Mouse (Mus musculus) lung, postnatal 0 days (tissue): ENCODE data around the gene Creb3l4. TPM values are rescaled to one million over a fixed set of nuclear protein-coding genes. Genes with fewer than 3 reads are reported as not detected.

Experiments
- ATAC-seq: fragments of 200-750 bp; cut with Nextera tagmentation; 2 replicates; pipeline ENCODE4 v1.8.0; 2017; ENCODE audit warnings: moderate library complexity
- DNase-seq: peaks from one replicate; pipeline ENCODE4 v3.0.0-alpha.2; 2016; ENCODE audit warnings: low spot score
- H3K27ac ChIP-seq: fragments of 300-500 bp; sonication (generic); 2 replicates; pipeline ENCODE4 v1.5.1; 2014; ENCODE audit warnings: antibody characterized with exemption, mild to moderate bottlenecking, low read length, mixed read lengths
- H3K27me3 ChIP-seq: fragments of 300-500 bp; sonication (generic); replicated peaks from 2 replicates; pipeline ENCODE4 v1.6.1; 2014; ENCODE audit warnings: low read length, mixed read lengths; ENCODE audit not compliant: insufficient read depth
- H3K36me3 ChIP-seq: fragments of 300-500 bp; sonication (generic); 2 replicates; pipeline ENCODE4 v1.6.1; 2014; ENCODE audit warnings: low read length, mixed read lengths; ENCODE audit not compliant: insufficient read depth
- H3K4me1 ChIP-seq: fragments of 300-500 bp; sonication (generic); 2 replicates; pipeline ENCODE4 v1.6.1; 2014; ENCODE audit warnings: antibody characterized with exemption, low read depth, low read length, mixed read lengths; ENCODE audit not compliant: insufficient read depth
- H3K4me2 ChIP-seq: fragments of 300-500 bp; sonication (generic); replicated peaks from 2 replicates; pipeline ENCODE4 v1.6.1; 2014; ENCODE audit warnings: low read depth, mild to moderate bottlenecking, low read length, moderate library complexity, mixed read lengths
- H3K4me3 ChIP-seq: fragments of 300-500 bp; sonication (generic); 2 replicates; pipeline ENCODE4 v1.5.1; 2014; ENCODE audit warnings: low read depth, low read length
- H3K9ac ChIP-seq: fragments of 300-500 bp; sonication (generic); replicated peaks from 2 replicates; pipeline ENCODE4 v1.6.1; 2014; ENCODE audit warnings: low read depth, mild to moderate bottlenecking
- H3K9me3 ChIP-seq: fragments of 300-500 bp; sonication (generic); 2 replicates; pipeline ENCODE4 v1.6.1; 2016; ENCODE audit warnings: low read length, mixed read lengths
- CTCF ChIP-seq: IDR thresholded peaks from 2 replicates; pipeline ENCODE4 v1.5.1; 2016; ENCODE audit warnings: antibody characterized with exemption, mild to moderate bottlenecking
- EP300 ChIP-seq: IDR thresholded peaks from 2 replicates; pipeline ENCODE4 v1.6.1; 2016; ENCODE audit warnings: antibody characterized with exemption, mild to moderate bottlenecking, control low read depth
- WGBS: fragments of 180-500 bp; shearing (Covaris S2); extraction: QIAGEN DNeasy Blood & Tissue Kit; methylation state at CpG from one replicate; pipeline ENCODE4 v1.1.7; 2014; 5-methylcytosine and 5-hydroxymethylcytosine counted together
- polyA plus RNA-seq: library from polyadenylated mRNA; unstranded; fragments of >200 nt; fragmentation: Nextera tagmentation; extraction: Ambion mirVana; gene quantifications from 2 replicates; pipeline ENCODE4 v1.2.1, GENCODE M21; 2015

Gene Creb3l4
- polyA plus RNA-seq, 1 experiment from 2014 or later: 2.4 TPM

DNA sequence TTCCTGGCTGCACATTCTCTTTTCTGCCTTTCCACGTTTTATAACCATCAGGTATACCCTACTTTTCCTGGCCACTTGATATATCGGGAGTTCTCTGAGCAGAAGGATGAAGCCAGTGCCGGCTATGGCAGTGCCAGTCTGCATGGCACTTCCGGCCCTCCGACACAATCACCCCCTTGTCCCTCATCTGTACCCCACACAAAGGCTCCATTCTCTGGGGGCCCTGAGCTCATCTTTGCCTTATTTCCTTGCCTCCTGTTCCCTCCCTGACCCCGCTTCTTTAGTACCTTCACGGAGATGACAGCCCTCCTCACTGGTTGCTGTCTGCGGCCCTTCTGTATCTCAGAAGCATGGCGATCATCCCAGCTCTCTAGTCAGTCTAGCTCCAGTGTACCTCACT lies 37.4 kb upstream of the Creb3l4 start:
- Histone ChIP-seq H3K27me3 (no peaks in the 10 kb centered on the region), H3K27ac (peak overlapping the region; percentile 51; the same call in 1 of the 2 replicates), H3K9me3 (no peaks in the 10 kb centered on the region), H3K4me3 (no peak overlapping the region), H3K4me1 (no peaks in the 10 kb centered on the region; the same call in 1 of the 2 replicates), H3K36me3 (no peaks in the 10 kb centered on the region), H3K9ac (no peak overlapping the region), H3K4me2 (no peak overlapping the region)
- 83% methylated on average over 9 of the region's 9 CpGs for WGBS
- ATAC-seq (no peak), DNase-seq (no peak)
- TF ChIP-seq EP300 (no peak), CTCF (no peak)

DNA sequence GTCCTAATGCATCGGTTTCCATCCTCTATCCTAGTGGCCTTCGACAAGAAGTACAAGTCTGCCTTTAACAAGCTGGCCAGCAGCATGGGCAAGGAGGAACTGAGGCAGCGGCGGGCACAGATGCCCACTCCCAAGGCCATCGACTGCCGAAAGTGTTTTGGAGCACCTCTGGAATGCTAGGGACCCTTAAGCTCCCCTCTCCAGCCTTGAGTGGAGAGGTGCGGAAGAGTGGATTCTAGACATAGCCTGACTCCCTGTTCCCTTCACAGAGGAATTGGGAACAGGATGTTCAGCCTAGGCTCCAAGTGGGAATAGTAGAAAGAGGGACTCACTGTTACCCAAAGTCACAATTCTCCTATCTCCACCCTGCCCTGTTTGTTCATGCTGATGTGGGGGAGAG lies 36.4 kb upstream of the Creb3l4 start:
- Histone ChIP-seq H3K36me3 (no peaks in the 10 kb centered on the region), H3K27ac (peak overlapping the region; percentile 51; the same call in 1 of the 2 replicates), H3K9ac (no peak overlapping the region), H3K27me3 (no peaks in the 10 kb centered on the region), H3K4me2 (no peak overlapping the region), H3K4me1 (no peaks in the 10 kb centered on the region; the same call in 1 of the 2 replicates), H3K4me3 (no peak overlapping the region), H3K9me3 (no peaks in the 10 kb centered on the region)
- WGBS: 59% methylated on average over 7 of the region's 7 CpGs
- ATAC-seq: peak; percentile 91
- peak; percentile 55 for DNase-seq
- TF ChIP-seq EP300 (peak; percentile 98), CTCF (no peak)

DNA sequence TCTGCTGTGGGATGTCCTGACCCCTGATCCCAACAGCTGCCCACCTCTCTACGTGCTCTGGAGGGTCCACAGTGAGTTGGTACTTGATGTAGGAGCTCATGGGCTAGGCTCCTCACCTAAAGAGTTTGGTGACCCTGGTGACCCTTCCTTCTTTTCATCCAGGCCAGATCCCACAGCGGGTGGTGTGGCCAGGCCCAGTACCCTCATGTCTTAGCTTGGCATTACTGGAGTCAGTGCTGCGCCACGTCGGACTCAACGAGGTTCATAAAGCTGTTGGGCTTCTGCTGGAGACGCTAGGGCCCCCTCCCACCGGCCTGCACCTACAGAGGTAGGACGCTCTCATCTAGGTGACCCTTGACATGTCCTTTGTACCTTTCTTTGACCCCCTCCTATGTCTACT lies 35.9 kb upstream of the Creb3l4 start:
- WGBS: 91% methylated on average over 9 of the region's 9 CpGs
- Histone ChIP-seq H3K9ac (no peak overlapping the region), H3K4me2 (no peak overlapping the region), H3K27me3 (no peaks in the 10 kb centered on the region), H3K36me3 (peaks cover 2% of the 10 kb centered on the region; the same call in 1 of the 2 replicates), H3K9me3 (no peaks in the 10 kb centered on the region), H3K27ac (no peak overlapping the region), H3K4me1 (no peaks in the 10 kb centered on the region; the same call in 1 of the 2 replicates), H3K4me3 (no peak overlapping the region)
- DNase-seq (no peak), ATAC-seq (no peak)
- TF ChIP-seq EP300: no peak
- no peak for TF ChIP-seq CTCF

DNA sequence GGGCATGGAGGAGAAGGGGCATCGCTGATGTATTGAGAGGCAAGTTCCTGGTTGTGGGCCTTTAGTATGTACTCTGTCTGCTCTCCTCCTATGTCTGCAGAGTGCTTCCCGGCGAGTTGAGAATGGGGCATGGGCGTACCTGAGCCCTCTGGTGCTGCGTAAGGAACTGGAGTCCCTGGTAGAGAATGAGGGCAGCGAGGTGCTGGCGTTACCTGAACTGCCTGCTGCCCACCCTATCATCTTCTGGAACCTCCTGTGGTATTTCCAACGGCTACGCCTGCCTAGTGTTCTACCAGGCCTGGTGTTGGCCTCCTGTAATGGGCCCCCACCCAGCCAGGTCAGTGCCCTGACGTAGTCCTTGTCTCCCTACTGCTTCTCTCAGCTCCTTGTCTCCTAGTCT lies 34.9 kb upstream of the Creb3l4 start:
- ATAC-seq (no peak), DNase-seq (no peak)
- 95% methylated on average over 10 of the region's 10 CpGs for WGBS
- Histone ChIP-seq H3K4me3 (no peak overlapping the region), H3K9ac (no peak overlapping the region), H3K27ac (no peak overlapping the region), H3K27me3 (no peaks in the 10 kb centered on the region), H3K36me3 (peaks cover 4% of the 10 kb centered on the region), H3K9me3 (no peaks in the 10 kb centered on the region), H3K4me1 (no peaks in the 10 kb centered on the region; the same call in 1 of the 2 replicates), H3K4me2 (no peak overlapping the region)
- TF ChIP-seq CTCF (no peak), EP300 (no peak)

DNA sequence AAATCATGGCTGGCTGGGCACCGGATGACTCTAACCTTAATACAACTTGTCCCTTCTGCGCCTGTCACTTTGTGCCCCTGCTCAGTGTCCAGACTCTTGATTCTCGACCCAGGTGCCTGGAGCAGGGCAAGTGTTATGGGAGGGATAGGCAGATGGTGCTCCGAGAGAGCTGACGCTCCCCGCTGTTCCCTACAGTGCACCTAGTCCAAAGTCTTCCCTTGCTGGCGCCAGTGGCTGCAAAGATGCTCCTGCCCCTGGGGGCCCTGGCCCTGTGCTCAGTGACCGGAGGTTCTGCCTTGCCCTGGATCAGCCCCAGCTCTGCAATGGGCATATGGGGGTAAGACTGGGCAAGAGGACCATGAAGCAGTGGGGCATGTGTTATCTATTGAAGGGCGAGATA lies 34.5 kb upstream of the Creb3l4 start:
- DNase-seq (no peak), ATAC-seq (no peak)
- Histone ChIP-seq H3K4me1 (no peaks in the 10 kb centered on the region; the same call in 1 of the 2 replicates), H3K4me3 (no peak overlapping the region), H3K27ac (no peak overlapping the region), H3K27me3 (no peaks in the 10 kb centered on the region), H3K9me3 (no peaks in the 10 kb centered on the region), H3K9ac (no peak overlapping the region), H3K36me3 (peaks cover 4% of the 10 kb centered on the region), H3K4me2 (no peak overlapping the region)
- WGBS: 93% methylated on average over 9 of the region's 9 CpGs
- TF ChIP-seq CTCF: no peak
- TF ChIP-seq EP300: no peak

DNA sequence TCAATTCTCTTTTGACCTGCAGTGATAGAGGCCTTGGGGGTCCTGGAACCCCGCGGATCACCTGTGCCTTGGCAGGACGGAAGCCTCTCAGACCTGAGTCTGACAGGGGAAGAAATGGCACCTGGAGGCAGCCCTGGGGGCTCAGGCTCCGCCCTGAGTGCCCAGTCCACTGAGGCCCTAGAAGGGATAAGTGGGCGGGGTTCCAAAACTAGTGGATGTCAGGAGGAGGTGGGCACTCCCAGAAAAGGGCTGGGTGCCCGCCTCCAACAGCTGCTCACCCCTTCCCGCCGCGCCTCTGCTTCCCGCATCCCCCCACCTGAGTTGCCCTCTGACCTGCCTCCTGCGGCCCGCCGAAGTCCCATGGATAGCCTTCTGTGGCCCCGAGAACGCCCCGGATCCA lies 33.5 kb upstream of the Creb3l4 start:
- Histone ChIP-seq H3K27ac (no peak overlapping the region), H3K9ac (no peak overlapping the region), H3K9me3 (no peaks in the 10 kb centered on the region), H3K36me3 (peaks cover 4% of the 10 kb centered on the region), H3K27me3 (no peaks in the 10 kb centered on the region), H3K4me1 (no peaks in the 10 kb centered on the region; the same call in 1 of the 2 replicates), H3K4me2 (no peak overlapping the region), H3K4me3 (no peak overlapping the region)
- no peak for DNase-seq
- WGBS: 61% methylated on average over 16 of the region's 16 CpGs
- ATAC-seq: no peak
- TF ChIP-seq CTCF (no peak), EP300 (no peak)

DNA sequence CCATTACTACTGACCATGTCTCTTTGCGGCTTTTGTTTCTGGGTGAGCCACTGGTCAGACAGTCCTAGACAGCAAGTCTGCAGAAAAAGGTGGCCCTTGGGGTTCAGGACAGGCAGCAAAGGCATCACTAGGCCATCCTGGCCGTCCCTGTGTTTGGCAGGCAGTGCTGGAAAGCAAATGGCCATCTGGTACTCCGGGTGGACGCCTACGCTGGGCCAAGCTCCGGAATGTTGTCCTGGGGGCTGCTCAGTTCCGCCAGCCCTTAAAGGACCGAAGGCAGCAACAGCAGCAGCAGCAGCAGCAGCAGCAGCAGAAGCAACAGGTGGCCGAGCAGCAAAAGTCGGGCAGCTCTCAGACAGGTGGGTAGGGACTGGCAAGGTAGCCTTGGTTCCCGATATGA lies 32.0 kb upstream of the Creb3l4 start:
- WGBS: 85% methylated on average over 11 of the region's 11 CpGs
- H3K9me3 ChIP-seq: no peaks in the 10 kb centered on the region
- no peak overlapping the region for H3K4me3 ChIP-seq
- ATAC-seq (no peak), DNase-seq (no peak)
- H3K36me3 ChIP-seq: peaks cover 4% of the 10 kb centered on the region
- no peak overlapping the region for H3K4me2 ChIP-seq
- no peaks in the 10 kb centered on the region; the same call in 1 of the 2 replicates for H3K4me1 ChIP-seq
- no peak overlapping the region for H3K9ac ChIP-seq
- H3K27me3 ChIP-seq: no peaks in the 10 kb centered on the region
- H3K27ac ChIP-seq: no peak overlapping the region
- no peak for TF ChIP-seq CTCF
- no peak for TF ChIP-seq EP300
